Mouse (Mus musculus): Measurements from ENCODE around the gene Ubald2.

Ubald2 gene

DNA sequence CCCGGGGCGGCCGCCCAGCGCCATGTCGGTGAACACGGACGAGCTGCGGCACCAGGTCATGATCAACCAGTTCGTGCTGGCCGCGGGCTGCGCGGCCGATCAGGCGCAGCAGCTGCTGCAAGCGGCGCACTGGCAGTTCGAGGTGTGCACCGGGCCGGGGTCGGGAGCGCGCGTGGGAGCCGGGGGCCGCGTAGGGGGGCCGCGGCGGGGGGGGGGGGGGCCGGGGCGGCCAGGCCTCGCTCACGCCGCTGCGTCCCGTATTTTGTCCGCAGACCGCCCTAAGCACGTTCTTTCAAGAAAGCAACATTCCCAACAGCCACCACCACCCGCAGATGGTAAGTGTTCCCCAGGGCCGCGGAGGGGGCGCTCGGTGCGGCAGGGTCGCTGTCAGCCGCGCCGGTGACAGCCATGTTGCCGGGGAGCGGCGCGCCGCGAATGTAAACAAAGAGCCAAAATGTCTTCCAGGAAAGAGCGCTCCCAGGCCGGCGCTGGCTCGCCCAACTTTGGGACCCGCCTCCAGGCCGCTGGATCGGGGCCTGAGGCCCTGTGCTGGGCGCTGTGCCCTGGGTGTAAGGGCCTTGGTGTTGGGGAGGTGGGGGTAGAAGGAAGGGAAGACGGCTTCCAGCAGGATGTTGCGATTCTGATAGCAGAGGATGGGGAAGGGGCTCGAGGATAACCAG is 533 bp downstream of the Ubald2 start:
- peak; percentile 62 to 79 for DNase-seq

DNA sequence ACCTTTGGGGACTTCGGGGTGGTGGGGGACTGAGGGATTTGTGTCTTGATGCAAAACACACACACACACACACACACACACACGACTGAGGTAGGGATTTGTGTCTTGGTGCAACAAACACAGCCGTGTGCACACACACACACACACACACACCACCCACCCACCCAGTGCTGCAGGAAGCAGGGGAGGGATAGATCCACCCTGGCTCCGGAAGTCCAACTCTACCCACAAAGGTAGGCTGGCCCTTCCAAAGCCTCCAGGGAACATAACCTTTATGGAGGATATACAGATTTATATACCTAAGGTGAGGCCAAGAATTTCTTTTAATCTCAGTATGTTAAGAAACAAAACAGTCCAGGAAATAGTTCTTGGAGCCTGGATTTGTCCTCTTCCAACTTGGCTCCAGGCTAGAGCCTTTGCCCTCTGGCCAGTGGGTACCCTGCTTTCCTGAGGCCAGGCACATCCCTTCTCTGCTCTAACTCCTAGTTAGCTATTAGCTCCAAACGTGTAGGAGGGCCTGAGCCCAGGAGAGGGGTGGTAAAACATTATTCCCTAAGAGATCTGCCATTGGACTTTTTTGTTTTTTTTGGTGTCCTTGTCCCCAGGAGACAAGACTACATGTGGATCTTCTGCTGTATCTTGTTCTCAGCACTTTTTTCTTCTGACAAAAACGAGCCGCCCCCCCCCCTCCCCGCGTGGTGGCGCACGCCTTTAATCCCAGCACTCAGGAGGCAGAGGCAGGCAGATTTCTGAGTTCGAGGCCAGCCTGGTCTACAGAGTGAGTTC is 1.3 kb downstream of the Ubald2 start:
- peak; percentile 72 to 83 for DNase-seq

DNA sequence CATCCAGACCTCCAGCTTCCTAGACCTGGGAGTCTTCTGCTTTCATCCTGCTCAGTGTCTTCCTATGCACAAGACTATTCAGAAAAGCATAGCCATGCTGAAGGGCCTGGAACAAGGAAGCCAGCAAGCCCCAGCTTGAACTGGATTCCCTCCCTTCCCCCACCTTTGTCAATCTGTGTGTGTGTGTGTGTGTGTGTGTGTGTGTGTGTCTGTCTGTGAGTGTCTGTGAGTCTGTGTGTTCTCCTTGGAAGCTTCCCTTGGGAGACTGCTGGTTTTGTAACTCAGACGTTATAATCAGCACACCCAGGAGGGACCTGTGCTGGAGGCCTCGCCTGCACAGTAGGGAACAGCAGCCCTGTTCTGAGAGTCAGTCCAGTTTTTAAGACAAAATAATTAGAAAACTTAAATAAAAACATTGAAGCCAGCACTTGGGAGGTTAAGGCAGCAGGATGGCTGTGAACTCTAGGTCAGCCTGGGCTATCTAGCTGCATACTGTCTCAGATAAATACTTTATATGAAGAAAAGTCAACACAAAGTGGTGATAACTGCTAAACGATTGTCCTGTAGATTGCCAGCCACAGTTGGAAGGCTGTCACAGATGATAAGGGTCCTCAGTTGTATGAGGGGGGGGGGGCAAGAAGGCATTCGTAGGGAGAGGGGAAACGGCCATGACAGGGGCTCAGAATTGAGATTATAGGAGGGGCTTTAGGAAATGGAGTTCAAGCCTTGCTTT is 2.3 kb downstream of the Ubald2 start:
- no peak for DNase-seq

DNA sequence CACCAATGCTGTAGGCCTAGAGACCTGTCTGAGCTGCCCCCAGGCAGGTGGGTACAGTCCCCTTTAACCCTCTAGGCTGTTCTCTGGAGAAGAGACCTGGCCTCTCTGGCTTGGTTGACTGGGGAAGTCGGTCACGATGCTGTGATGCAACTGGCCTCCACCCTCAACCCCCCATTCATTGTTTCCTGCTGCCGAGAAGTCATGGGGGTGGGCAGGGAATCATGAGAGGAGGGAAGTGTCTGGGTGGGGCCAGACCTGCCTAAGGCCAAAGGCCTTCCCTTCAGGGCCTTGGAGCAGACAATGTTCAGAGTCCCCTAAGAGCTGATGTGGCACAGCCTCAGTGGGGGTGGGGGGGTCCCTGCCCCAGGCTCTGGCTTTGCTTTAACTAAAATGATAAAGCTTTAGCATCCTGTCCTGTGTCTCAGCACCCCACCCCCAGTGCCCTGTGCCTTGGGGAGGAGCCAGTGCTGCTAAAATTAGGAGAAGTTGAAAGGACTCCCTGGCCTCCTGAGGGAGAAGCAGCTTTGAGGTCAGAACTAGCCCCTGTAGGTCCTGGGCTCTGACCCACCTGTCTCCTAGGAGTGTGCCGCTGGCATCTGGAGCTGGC is 2.9 kb downstream of the Ubald2 start:
- peak; percentile 60 to 74 for DNase-seq

DNA sequence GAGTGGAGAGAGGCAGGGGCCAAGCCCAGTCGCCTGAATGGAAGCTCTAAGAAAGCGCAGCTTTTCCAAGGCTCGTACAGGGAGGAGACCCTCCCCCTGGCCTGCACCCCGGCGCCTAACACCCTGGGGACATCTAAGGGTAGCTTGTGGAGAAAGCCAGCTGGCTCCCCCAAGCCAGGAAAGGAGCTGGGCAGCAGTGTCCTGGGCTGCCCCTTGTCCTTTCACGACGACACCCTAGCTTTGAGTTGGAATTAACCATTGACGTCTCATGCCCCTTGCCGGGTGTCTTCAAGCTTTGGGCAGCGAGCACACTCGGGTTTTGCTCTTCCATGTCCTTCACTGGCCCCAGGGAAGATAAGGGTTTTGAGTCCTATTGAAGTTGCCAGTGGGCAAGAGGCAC is 3.6 kb downstream of the Ubald2 start:
- no peak for DNase-seq

DNA sequence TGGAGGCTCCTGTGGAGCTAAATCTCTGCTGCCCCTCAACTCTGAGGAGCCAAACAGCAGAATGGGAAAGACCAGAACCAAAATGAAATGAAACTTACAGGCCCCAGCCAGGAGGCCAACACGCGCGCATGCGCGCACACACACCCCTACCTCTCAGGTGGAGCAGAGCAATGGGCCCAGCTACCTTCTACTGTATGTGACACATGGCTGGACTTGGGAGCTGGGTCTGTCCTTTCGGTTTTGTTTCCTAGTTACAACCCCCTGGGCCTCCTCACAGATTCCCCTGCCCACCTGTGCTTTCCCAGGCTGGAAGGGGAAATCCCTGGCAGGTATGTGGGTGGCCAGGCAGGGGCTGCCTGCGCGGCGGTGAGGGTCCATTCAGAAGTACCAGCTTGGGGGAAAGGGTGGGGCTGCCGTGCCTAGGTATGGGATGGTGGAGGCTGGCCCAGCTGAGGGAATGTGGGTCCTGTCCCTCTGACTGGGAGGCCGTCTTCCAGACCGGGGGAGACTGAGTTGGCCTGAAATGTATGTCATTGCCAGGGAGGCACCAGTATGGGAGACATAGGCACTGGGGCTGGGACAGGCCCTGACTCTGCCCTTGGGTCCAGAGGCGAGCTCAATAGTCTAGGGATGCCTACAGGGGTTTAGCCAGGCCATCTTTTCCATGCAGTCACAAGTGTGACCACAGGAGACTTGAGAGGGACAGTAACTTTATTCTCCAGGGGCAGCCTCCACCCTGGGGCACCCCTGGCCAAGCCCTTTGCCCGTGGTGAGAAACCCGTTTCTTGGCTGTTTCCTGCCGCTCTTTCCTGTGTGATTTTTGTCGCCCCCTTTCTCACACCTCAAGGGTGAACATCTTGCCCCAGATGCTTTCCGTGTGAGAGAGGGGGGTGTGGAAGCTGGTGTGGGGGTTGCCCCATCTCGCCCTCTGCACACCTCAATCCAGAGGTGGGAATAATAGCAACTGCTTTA is 5.7 kb downstream of the Ubald2 start:
- no peak for DNase-seq

DNA sequence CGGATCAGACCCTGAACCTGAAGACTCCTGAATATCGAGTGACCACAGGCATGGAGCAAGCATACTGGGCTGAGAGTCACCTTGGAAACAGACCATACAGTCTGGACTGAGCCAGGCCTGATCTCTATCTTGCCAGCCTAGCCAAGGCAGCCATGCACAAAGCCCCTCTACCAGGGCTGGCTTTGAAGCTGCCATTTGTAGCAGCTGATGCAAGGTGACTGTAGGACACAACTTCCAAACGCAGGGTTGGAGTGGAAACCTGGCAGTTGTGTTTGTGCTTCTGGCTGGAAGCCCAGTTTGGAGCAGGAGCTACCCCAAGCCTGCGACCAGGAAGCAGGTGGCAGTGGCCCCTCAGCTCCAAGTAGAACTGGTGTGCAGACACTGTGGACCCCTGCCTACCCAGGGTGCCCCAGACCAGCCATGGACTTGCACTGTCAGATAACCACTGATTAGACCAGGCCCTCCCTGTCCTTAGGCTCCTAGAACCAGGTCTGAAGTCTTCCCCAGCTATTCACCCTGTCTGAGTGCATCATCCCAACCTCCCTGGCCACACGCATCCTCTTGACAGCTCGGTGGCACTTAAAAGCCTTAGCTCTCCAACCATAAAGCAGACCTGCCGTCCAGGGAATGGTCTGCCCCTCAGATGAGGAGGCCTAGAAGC is 6.6 kb downstream of the Ubald2 start:
- DNase-seq = peak in 1 of 2 experiments; percentile 56

DNA sequence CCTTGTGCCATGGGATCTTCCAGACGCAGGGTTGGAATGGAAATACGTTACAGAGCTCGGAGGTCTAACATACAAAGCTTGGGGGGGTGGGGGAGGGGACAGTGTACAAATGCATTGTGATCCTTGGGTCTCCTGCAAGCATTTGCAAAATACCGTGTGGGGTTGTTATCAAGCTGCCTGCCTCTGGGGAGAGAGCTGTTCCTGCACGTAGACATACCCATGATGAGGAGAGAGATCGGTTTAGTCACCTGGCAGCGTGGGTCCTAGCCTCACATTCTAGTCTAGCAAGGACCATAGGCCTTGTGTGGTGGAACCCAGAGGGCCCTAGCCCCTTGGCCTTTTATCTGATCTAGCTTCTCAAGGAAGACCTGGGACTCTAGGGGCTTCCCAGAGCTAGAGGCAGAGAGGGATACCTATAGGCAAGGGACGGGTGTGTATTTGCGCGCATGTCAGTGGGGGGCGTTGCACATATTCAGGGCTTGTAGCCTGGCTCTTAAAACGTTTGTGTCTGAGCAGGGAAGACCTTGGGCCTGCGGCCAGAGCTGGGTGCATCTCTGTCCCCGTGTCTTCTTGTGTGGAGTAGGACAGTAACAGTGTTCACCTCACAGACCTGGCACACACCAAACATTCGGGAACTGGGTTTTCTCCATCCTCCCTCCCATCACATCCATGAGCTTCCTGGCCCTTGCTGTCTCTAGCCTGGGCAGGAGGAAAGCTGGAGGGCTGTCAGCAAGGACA is 8.4 kb downstream of the Ubald2 start:
- no peak for DNase-seq

DNA sequence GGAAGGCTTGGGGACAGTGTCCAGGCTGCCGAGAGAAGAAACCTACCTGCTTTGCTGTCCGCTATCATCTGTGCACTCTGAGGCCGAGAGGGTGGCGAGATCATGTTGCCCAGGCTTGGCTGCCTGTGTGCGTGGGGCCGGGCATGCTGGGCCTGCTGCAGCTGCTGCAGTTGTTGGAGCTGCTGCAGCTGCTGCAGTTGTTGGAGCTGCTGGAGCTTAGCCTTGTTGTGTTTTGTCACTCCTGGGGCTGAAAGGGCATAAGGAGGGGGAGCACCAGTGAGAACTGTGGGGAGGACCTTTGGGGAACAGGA is 8.9 kb downstream of the Ubald2 start:
- DNase-seq = no peak

DNA sequence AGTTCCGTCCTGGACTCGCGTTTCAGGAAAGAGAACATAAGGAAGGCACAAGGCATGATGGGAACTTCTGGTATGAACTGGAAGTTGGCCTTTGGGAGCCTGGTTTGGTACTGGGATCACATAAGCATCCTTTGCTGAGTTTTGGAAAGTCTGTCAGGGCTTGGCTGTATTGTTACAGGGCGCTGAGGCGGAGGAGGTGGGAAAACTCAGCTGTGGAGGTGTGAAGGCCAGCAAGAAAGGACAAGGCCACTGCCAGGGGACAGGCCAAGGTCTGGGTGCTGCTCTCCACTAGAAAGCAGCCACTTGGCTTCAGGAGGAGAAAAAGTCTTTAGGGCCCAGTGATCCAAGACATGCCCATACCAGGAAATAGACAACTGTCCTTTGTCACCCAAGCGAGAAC is 9.4 kb downstream of the Ubald2 start:
- no peak for DNase-seq

DNA sequence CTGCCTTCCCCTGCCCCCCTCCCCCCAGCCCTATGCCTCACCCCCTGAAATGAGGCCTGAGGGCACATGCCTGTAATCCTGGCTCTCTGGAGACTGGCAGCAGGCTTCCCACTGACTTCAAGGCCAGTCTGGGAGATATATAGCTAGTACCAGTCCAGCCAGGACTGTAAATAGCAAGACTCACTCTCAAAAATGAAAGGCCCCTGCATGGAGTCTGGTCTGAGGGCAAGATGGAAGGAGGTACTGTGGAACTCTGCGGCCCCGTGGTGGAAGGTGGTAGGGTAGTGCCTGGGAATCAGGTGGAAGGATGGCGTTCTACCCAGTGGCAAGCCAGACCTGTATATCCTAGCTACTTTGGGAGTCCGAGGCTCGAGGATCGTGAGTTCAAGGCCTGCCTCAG is 10.0 kb downstream of the Ubald2 start:
- no peak for DNase-seq

DNA sequence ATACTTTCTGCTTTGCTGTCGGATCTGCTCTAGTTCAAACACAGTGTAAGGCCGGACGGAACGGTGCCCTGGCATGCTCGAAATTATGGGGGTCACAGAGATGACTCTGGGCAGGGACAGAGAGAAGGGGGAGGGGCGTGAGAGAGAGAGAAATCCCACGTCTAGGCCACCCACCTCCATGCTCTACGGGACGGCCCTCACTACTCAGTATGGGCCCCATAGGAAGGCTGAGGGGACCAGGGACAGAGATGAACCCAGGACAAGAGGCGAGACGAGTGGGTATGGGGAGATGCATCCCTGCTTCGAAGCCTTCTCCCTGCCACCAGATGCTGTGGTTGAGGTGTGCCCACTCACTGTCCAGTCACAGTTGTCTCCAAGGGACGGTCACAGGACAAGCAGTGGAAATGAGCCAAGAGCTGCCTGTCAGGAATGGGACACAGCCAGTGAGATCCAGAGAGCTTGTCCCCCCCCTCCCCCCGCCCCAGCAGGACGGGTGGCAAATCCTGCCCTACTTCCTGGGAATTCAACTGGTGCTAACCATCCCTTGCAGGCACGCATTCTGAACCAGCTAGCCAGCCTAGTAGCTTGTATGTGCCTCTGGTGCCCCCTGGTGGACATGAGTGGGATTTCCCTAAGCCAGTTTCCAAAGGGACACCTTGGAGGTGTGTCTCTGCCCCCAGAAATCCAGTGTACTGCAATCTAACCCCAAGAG is 11.9 kb downstream of the Ubald2 start:
- DNase-seq = peak; percentile 92 to 97

DNA sequence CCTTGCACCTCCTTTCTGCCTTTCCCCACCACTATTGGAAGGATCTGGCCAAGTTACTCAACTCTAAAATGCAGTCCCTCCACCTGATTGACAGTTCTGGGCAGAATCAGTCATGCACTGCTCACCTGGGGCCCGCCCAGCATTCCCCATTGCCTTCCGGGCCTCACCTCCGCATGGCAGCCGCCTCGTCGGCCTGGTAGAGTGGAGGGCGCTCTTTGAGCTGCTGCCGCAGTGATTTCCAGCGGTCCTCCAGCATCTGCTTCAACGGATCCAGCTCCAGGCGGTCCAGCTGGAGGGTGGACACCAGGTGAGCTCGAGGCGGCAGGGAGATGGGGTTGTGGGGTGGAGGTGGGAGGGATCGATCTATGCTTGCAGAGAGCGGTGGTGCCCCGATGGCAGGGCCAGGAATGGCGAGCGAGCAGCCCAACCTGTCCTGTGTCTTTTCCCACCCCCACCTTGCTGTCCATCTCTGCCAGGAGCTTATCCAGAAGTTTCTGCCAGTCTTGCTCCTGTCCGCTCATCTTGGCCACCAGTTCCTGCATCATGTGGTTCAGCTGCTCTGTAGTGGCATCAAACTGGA is 12.5 kb downstream of the Ubald2 start:
- DNase-seq = no peak

DNA sequence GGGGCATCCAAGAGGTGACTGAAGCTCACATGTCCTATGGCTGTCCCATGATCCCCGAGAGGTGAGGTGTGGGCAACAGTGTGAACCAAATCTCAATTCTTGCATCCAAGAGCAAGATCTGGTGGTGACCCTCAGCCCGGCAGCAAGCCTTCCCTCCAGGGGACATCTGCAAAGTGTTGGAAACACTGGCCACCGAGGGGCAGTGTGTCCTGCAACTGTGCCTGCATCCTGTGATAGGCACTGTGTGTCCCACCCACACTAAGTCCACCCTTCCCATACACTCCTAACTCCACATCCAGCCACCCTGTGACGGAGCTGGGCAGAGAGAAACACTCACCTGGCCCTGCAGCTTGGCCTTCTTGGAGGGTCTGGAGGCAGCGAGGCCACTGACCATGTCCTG is 13.9 kb downstream of the Ubald2 start:
- no peak for DNase-seq

DNA sequence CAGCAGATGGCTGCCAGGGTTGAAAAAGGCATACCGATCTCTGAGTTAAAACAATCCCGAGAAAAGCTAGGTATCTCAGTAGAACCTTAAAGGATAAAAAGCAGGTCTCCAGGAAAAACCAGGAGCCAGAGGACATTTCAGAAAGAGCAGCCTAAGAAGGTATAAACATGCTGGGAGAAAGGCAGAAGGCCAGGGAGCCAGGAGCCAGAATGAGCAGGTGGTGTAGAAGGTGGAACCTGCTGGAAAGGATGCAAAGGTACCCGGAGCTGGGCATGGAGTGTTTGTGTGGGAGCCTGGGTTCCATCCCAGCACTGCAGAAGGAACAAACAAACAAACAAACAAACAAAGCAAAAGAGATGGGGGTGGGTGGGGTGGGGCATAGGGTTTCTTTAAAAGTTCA is 15.4 kb downstream of the Ubald2 start:
- DNase-seq = no peak

DNA sequence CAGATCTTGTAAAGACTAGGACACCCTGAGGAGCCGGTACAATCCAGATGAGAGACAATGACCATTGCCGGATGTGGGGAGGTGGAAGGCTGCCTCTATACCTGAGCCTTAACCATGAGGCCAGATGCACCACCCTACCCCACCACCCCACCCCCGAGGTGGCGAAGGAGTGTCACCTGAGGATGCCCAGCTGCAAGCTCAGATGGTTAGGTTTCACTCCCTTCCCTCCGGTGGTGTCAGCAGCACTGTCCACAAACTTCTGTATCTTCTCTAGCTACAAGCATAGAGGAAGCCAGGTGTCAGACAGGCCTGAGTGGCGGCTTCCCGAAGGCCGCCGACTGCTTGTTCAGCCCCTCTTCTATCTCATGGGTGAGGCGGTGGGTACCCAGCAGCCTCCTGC is 20.0 kb downstream of the Ubald2 start:
- DNase-seq = no peak

DNA sequence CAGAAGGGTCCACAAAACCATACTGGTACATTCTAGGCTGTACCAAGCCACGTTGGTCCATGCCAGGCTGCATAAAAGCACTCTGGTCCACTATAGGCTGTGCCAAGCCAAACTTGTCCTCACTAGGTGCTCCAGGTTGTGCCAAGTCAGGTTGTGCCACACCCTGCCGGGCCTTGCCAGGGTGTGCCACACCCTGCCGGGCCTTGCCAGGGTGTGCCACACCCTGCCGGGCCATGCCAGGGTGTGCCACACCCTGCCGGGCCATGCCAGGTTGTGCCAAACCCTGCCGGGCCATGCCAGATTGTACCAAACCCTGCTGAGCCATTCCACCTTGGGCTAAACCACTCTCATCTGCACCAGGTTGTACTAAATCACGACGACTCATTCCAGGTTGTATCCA is 22.3 kb downstream of the Ubald2 start:
- DNase-seq = no peak

DNA sequence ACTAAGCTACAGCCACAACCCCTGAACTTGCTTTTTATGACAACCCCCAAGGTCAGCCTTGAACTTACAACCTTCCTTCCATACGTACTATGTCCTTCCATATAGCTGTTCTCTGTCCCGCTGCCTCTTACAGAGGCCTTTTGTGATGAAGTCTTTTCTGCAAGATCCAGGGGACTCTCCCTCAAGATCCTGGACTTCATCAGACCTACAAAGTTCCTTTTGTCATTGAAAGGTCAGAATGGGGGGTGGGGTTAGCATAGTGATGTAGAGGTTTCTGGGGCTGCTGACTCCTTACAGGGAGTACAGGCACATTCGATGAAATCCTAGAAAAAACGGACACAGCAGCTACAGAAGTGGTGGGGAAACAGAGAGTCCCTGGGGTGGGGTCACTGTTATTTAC is 25.9 kb downstream of the Ubald2 start:
- no peak for DNase-seq

DNA sequence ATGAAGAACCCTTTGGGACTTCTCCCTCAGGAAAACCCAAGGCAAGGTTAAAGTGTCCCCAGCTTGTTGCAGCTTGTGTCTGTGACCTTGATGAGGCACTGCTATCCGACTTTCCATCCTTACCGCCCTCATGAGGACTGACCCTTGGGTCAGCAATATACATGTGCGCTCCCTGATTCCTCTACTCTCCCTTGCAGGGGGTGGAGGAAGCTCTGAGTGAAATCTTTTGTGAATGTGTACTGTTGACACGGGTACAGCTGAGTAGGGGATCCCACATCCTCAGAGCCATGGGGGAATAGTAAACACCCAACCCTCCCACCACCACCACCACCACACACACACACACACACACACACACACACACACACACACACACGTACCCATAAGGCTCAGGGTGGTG is 29.4 kb downstream of the Ubald2 start:
- no peak for DNase-seq

DNA sequence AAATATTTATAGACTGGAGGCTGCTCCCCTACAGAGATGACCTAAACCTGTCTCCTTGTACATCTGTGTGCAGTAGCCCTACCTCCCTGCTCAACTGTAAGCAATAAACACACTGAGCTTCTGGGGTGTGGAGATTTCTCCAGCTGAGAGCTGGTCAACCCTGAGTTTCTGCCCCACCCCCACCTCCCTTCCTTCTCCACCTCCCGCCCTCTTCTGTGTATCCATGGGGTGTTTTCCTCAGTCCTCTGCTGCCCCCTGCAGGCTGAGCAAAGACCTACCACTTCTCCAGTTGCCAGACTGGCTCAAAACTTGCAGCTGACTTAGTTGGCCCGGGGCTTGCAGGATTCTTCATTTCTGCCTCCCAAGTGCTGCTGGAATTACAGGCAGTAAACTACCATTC is 29.9 kb downstream of the Ubald2 start:
- peak; percentile 77 to 91 for DNase-seq
